Mouse (Mus musculus) bone marrow macrophage, adult 2 months (primary cell): Measurements from ENCODE around the gene Zfp354c. TPM values are rescaled to one million over a fixed set of nuclear protein-coding genes. Genes with fewer than 3 reads are reported as not detected.
A peak's percentile ranks its signal among the peaks of the same experiment; 100 is the strongest.

Experiments
- H3K27ac ChIP-seq: 2 replicates; pipeline ENCODE4 v1.5.1; 2012; ENCODE audit warnings: low read depth, low read length; ENCODE audit not compliant: insufficient read depth
- H3K4me1 ChIP-seq: 2 replicates; pipeline ENCODE4 v1.6.1; 2012; ENCODE audit warnings: low read length; ENCODE audit not compliant: control insufficient read depth, insufficient read depth
- H3K4me3 ChIP-seq: 2 replicates; pipeline ENCODE4 v1.5.1; 2012; ENCODE audit warnings: mild to moderate bottlenecking, low read length, moderate library complexity; ENCODE audit not compliant: insufficient read depth
- CTCF ChIP-seq: IDR thresholded peaks from 2 replicates; pipeline ENCODE4 v1.5.1; 2012; ENCODE audit warnings: low read depth, mild to moderate bottlenecking, low read length, moderate library complexity
- POLR2A ChIP-seq: IDR thresholded peaks from 2 replicates; pipeline ENCODE4 v1.6.1; 2012; ENCODE audit warnings: mild to moderate bottlenecking, low read depth, low read length, borderline replicate concordance
- polyA plus RNA-seq: library from polyadenylated mRNA; stranded (reverse); fragments of >200 nt; gene quantifications from 2 replicates; pipeline ENCODE4 v1.2.4, GENCODE M21; 2012; ENCODE audit not compliant: missing spikeins, insufficient read depth, insufficient read length

Zfp354c gene
- polyA plus RNA-seq = 0.82 and 0.89 TPM in 2 replicates

DNA sequence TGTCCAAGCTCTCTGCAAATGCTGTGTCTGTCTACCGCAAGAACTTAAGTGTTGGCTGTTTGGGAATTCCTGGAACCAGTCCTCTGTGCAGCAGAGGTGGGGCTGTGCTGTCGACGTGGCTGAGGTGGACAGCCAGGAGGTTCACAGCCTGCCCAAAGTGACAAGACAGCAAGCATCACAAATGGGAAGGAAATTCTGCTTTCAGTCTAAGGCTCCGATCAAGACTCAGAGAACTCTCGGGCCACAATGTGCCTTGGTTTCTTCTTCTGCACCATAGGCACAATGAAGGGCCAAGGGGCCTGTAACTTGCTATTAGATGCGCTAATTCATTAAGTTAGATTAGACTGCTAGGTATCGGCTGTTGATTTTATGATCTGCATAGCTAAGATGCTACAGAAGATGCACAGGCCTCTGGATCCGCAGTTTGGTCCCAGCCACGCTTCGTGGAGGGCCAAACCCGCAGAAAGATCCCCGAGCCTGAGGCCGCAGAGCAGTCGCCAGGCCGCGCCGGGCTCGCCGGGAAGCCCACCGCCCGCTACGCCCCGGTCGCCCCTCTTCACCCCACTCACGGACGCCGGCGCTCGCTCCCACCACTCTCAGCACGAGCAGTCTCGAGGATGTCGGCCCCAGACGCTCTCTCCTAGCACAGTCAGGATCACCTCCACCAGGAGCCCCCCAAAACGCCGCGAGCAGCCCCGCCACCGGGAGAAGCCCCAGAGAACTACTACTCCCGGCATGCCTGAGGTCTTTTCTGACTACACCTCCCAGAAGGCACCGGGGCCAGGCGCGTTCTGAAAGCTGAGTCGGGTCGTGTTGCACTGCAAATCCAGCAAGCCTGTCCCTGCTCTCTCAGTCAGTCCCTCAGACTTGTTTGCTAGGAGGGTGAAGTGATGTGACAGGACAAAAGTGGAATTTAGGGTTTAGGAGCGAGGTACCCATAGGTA lies at the start of gene Zfp354c:
TSS of gene Zfp354c (minus strand) at position 715 of the 944 bp plus-strand sequence.
- no peak within 1 kb of the TSS for H3K27ac ChIP-seq
- TF ChIP-seq POLR2A (no peak), CTCF (no peak)
- peaks cover 3% of the 10 kb centered on the region for H3K4me1 ChIP-seq
- peak within 1 kb of the TSS; percentile 97 for H3K4me3 ChIP-seq

DNA sequence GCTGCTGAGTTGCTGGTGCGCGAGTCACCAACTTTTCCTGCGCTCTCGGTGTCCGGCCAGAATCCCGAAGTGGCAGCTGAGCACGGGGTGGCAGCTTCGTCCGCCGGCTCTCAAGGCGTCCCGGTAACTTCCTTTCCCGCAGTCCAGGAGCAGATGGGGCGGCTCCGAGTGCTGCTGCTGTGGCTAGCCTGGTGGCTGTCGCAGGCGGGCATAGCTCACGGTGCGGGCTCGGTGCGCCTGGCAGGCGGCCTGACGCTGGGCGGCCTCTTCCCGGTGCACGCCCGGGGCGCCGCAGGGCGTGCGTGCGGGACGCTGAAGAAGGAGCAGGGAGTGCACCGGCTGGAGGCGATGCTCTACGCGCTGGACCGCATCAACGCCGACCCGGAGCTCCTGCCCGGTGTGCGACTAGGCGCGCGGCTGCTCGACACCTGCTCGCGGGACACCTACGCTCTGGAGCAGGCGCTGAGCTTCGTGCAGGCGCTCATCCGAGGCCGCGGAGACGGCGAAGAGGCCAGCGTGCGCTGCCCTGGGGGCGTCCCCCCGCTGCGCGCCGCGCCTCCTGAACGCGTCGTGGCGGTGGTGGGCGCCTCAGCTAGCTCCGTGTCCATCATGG lies 23.6 kb upstream of the Zfp354c start:
- no peak for TF ChIP-seq CTCF
- H3K4me3 ChIP-seq = no peak overlapping the region
- no peaks in the 10 kb centered on the region for H3K4me1 ChIP-seq
- H3K27ac ChIP-seq = no peak overlapping the region

DNA sequence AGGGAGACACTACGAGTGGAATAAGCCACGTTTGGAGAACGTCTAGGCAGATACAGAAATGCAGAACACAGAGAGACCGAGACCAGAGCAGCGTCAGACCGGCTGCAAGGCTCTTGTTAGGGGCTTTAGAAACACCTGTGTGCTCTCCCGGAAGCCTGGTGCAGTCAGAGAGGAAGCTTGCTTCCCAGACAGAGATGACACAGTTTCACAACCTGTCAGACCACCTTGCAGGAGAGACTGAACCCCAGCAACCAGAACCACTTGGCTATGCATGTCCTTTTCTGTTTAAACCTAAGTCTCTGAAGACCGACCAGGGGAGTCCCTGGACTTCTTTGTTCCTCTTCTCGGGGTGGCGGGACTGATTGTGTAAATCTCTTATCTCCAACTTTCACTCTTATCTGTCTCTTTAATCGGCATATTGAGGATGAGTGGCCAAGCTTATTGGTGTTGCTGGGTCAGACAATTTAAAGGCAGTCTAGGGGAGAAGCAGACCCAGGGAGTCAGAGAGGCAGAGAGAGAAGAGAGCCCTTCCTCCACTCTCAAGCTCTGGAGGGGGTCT lies 22.7 kb upstream of the Zfp354c start, which contains the start of gene Grm6:
TSS of gene Grm6 (plus strand) at position 509 of the 559 bp plus-strand sequence.
- Histone ChIP-seq H3K27ac (no peak within 1 kb of the TSS), H3K4me1 (no peaks in the 10 kb centered on the region), H3K4me3 (no peak within 1 kb of the TSS)
- no peak for TF ChIP-seq POLR2A

DNA sequence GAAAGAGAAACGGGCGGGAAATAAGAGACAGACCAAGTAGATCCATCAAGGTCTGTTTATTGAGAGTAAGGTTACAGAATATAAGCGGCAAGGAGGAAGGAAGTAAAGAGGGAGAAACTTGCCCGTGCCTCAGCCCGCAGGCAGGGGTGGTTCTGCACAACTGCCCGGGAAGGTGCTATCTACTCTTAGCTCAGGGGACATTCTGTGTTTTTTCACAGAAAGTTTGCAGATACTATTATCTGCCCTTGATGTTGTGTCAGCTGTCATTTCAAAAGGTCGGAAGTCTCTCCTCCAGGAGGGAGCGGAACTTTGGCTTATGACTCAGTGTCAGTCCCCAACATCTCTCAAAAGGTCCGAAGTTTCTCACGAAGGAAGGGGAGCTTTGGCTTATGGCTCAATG lies 21.8 kb upstream of the Zfp354c start:
- no peak for TF ChIP-seq POLR2A
- TF ChIP-seq CTCF = no peak
- Histone ChIP-seq H3K4me3 (no peak overlapping the region), H3K4me1 (no peaks in the 10 kb centered on the region), H3K27ac (no peak overlapping the region)

DNA sequence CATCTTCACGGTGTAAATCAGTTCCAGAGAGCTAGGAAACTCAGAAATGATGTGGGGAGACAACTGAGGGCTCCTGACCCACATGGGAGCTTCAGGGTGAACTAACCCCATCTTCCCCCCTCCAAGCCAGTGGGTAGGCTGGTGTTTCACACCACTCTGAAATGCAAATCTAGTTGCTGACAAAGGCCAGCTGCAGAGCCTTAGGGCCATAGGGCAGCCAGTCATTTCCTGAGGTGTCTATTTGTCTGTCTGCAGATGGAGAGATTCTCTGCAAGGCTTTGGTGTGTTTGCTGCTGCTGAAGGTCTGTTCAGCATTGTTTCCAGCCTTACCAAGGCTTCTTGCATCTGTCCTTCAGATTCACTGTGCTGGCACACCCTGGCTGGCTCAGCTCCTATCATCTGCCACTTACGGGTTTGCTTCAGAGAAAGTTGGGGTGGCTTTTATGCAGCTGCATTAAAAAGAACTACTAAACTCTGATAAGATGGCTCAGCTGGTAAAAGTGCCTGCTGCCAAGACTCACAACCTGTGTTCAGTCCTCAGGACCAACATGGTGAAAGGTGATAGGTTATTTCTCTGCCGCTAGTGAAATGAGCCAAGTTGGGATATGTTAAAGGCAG lies 21.1 kb upstream of the Zfp354c start:
- Histone ChIP-seq H3K4me3 (no peak overlapping the region), H3K4me1 (no peaks in the 10 kb centered on the region), H3K27ac (no peak overlapping the region)
- no peak for TF ChIP-seq CTCF
- no peak for TF ChIP-seq POLR2A

DNA sequence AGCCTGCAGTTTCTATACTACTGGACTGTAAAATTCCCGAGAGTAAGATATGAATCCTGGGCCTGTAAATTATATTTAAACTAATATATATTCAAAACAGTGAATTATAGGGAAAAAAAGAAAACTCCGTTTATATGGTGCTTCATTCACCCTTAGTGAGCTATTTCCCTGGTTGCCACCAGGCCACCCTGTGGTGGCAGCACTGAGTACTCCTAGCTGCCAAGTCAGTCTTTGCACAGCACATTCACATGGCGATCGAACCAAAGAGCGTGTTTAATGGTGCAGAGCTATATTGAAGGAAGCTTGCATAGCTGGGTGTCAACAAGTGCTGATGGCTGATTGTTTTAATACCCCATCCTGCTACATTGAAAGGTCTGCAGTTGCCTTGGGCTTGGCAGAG lies 19.5 kb upstream of the Zfp354c start:
- no peak overlapping the region for H3K4me3 ChIP-seq
- TF ChIP-seq POLR2A (no peak), CTCF (no peak)
- no peaks in the 10 kb centered on the region for H3K4me1 ChIP-seq
- no peak overlapping the region for H3K27ac ChIP-seq

DNA sequence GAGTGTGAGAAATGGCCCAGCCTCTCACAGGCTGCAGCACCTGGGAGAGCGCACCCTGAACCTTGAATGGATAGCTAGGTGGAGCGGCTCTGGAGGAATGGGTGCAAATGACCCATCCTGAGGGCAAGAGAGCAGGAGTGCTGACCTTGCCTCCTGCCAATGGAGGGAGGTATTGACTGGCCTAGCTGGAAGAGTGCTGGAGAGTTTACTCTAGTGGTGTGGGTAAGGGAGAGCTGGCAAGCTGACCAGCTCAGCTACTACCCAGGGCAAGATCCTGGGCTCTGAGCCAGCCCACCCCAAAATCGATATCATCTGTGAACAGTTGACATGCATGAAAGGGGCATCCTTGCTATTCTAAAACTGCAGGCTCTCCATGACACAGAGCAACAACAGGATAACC lies 18.4 kb upstream of the Zfp354c start:
- Histone ChIP-seq H3K4me1 (no peaks in the 10 kb centered on the region), H3K27ac (no peak overlapping the region), H3K4me3 (no peak overlapping the region)
- TF ChIP-seq CTCF (no peak), POLR2A (no peak)

DNA sequence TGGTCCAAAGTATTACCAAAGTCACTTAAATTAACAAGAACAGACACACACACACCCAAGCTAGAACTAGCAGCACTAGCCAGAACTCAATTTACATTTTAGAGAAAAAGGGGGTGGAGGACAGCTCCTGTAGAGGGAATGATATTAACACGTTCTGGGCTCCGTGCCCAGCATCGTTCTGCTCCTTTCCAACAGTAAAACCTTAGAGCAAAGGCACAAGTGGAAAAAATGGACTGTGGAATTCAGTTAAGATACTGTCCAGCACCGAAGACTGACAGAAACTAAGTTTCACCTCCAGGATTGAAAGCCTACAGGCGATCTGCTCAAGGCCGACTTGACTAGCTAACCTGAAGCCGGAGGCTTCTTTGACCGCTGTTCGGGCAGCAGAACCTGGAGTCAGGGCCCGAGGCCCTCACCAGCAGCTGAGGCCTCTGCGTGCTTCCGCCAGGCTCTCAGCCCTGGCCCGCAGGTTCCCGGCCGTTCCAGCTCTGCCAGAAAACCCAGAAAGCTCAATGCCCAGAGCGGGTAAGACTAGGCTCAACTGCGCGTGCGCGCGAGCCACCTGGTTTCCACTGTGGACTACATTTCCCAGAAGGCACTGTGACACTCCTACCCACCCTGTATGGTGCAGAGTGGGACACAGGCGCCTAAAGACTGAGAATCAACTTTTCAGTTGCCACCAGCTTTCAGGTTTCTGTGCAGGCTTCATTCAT lies 13.7 kb upstream of the Zfp354c start, which contains the start of gene Zfp879:
TSS of gene Zfp879 (minus strand) at position 530 of the 713 bp plus-strand sequence.
- H3K4me3 ChIP-seq = peak within 1 kb of the TSS; percentile 25
- TF ChIP-seq POLR2A (no peak), CTCF (no peak)
- H3K27ac ChIP-seq = no peak within 1 kb of the TSS
- no peaks in the 10 kb centered on the region for H3K4me1 ChIP-seq

DNA sequence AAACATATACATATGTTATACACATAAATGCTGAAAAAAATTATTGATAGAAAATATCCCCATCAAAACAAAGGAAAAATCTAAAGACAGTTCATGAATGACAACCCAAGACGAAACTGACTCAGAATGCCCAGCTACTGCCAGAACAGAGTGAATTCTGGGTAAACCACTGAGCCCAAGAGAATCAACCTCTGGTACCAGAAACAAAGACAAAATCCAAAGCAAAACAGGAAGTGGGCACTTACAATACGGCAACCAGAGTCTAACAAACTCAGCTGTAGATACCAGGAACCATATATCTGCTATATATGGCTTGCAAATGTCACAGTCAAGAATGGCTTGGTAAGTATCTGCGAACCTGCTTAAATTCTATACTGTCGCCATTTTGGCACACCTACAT lies 8.2 kb upstream of the Zfp354c start:
- H3K4me1 ChIP-seq = no peaks in the 10 kb centered on the region
- TF ChIP-seq POLR2A = no peak
- TF ChIP-seq CTCF = no peak
- H3K27ac ChIP-seq = no peak overlapping the region
- H3K4me3 ChIP-seq = no peak overlapping the region
